Mouse (Mus musculus) neural tube, embryonic 14.5 days (tissue): ENCODE results near the gene Mia2. TPM values are rescaled to one million over a fixed set of nuclear protein-coding genes. Genes with fewer than 3 reads are reported as not detected.

ENCODE experiments used
- ATAC-seq: fragments of 200-750 bp; cut with Nextera tagmentation; 2 replicates; pipeline ENCODE4 v1.8.0; 2017; ENCODE audit warnings: low read depth, mild to moderate bottlenecking, moderate TSS enrichment, moderate library complexity
- H3K27ac ChIP-seq: fragments of 300-500 bp; sonication (generic); 2 replicates; pipeline ENCODE4 v1.5.1; 2014; ENCODE audit warnings: low read depth, mild to moderate bottlenecking, control low read depth, low read length, moderate library complexity, mixed read lengths
- H3K27me3 ChIP-seq: fragments of 300-500 bp; sonication (generic); 2 replicates; pipeline ENCODE4 v1.6.1; 2014; ENCODE audit warnings: low read length; ENCODE audit not compliant: control insufficient read depth, insufficient read depth
- H3K36me3 ChIP-seq: fragments of 300-500 bp; sonication (generic); 2 replicates; pipeline ENCODE4 v1.6.1; 2014; ENCODE audit warnings: low read length, mixed read lengths; ENCODE audit not compliant: control insufficient read depth, insufficient read depth
- H3K4me1 ChIP-seq: fragments of 300-500 bp; sonication (generic); 2 replicates; pipeline ENCODE4 v1.6.1; 2014; ENCODE audit warnings: low read length; ENCODE audit not compliant: control insufficient read depth, insufficient read depth
- H3K4me2 ChIP-seq: fragments of 300-500 bp; sonication (generic); 2 replicates; pipeline ENCODE4 v1.6.1; 2014; ENCODE audit warnings: mild to moderate bottlenecking, low read depth, low read length, control low read depth
- H3K4me3 ChIP-seq: fragments of 300-500 bp; sonication (generic); 2 replicates; pipeline ENCODE4 v1.5.1; 2014; ENCODE audit warnings: low read depth, low read length, control low read depth, mixed read lengths
- H3K9ac ChIP-seq: fragments of 300-500 bp; sonication (generic); replicated peaks from 2 replicates; pipeline ENCODE4 v1.6.1; 2014; ENCODE audit warnings: low read depth, mild to moderate bottlenecking, control low read depth, low read length, mixed read lengths
- H3K9me3 ChIP-seq: fragments of 300-500 bp; sonication (generic); 2 replicates; pipeline ENCODE4 v1.6.1; 2016; ENCODE audit warnings: low read length; ENCODE audit not compliant: control insufficient read depth
- WGBS: fragments of 180-500 bp; shearing (Covaris S2); extraction: QIAGEN DNeasy Blood & Tissue Kit; methylation state at CpG from one replicate; pipeline ENCODE4 v1.1.7; 2014; 5-methylcytosine and 5-hydroxymethylcytosine counted together
- polyA plus RNA-seq: library from polyadenylated mRNA; unstranded; fragments of >200 nt; fragmentation: Nextera tagmentation; extraction: Ambion mirVana; gene quantifications from 2 replicates; pipeline ENCODE4 v1.2.1, GENCODE M21; 2014

Gene Mia2
- polyA plus RNA-seq, 1 experiment from 2014 or later: 41.4 TPM

DNA sequence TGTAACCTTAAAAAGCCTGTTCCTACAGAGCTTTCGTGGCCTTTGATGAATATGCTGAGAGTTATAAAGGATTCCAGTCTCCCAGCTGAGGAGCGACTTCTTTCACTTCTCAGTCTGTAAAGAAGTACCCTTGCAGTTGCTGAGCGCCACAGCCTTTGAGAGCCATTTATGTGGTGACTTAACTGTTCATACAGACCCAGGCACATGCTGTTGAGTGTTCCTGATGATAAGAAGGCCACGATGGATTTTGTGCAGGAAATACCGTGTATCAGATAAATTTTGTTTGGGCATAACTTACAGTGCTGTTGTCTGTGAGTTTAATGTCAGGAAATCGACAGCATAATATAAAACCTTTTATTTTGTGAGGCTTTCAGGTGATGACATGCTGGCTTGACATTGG, 68.9 kb downstream of the Mia2 start:
- H3K27ac ChIP-seq: no peak overlapping the region
- no peak for ATAC-seq
- H3K27me3 ChIP-seq: no peaks in the 10 kb centered on the region
- no peaks in the 10 kb centered on the region for H3K4me1 ChIP-seq
- no peak overlapping the region for H3K9ac ChIP-seq
- H3K4me2 ChIP-seq: no peak overlapping the region
- no peaks in the 10 kb centered on the region for H3K9me3 ChIP-seq
- H3K4me3 ChIP-seq: no peak overlapping the region
- peaks cover 15% of the 10 kb centered on the region for H3K36me3 ChIP-seq
- WGBS: 97% methylated on average over 6 of the region's 6 CpGs

DNA sequence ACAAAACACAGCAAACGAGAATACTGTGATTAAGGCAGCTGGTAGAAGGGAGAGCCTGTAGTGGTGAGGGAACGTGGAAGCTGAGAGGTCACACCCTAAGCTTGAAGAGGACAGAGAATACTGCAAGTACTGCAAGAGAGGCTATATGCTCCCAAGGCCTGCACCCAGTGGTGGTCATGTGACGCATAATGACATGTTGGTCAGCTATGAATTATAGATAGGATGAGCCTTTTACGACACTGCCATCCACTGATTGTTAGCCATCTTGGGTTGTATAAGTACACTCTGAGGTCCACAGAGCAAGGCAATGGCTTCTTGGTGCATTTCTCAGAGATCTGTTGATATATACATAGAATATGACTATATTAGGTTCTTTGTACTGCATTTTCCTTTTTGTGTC, 71.0 kb downstream of the Mia2 start:
- Histone ChIP-seq H3K9ac (no peak overlapping the region), H3K27me3 (no peaks in the 10 kb centered on the region), H3K4me1 (no peaks in the 10 kb centered on the region), H3K27ac (no peak overlapping the region), H3K4me3 (no peak overlapping the region), H3K4me2 (no peak overlapping the region), H3K36me3 (peaks cover 11% of the 10 kb centered on the region; the same call in 1 of the 2 replicates), H3K9me3 (no peaks in the 10 kb centered on the region)
- 89% methylated on average over 4 of the region's 4 CpGs for WGBS
- peak; percentile 21; the same call in 1 of the 2 replicates for ATAC-seq

DNA sequence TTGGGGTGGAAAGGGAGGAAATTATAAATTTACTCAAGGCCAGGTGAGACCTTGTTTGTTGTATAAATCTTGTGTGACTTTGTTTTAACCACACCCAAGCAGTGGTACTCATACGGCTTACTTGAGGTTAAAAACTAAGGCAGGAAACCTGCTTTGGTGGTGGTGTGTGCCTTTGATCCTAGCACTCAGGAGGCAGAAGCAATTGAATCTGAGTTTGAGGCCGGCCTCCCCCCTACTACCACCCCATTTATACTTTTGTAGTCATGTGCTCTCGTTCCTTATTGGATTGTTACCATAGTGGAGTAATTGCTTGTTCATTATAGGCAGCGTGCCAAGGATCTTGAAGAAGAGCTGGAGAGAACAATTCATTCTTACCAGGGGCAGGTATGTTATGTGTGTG, 74.3 kb downstream of the Mia2 start:
- Histone ChIP-seq H3K27ac (no peak overlapping the region), H3K27me3 (no peaks in the 10 kb centered on the region), H3K36me3 (peaks cover 11% of the 10 kb centered on the region; the same call in 1 of the 2 replicates), H3K4me1 (no peaks in the 10 kb centered on the region), H3K9ac (no peak overlapping the region), H3K4me2 (no peak overlapping the region), H3K9me3 (no peaks in the 10 kb centered on the region), H3K4me3 (no peak overlapping the region)
- no peak for ATAC-seq
- 87% methylated on average over 4 of the region's 4 CpGs for WGBS

DNA sequence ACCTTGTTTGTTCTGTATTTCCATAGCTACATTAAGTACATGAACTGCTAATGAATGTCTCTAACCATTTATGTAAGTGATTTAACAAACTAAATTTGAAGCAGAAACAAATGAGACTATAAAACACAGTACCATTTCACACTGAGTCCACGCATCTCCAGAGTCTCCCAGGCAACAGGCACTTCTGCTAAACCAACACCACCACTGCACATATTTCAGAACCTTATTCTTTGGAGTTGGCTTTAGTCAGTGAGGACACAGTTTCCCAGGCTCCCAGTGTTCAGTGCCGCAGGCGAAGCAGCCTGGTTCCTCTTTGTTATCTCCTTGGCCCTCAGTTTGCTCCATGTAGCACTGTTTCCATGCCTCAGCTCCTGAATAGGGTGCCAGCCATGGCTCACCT, 82.2 kb downstream of the Mia2 start:
- peak; percentile 56; the same call in 1 of the 2 replicates for ATAC-seq
- WGBS: 80% methylated on average over 3 of the region's 3 CpGs
- Histone ChIP-seq H3K4me3 (no peak overlapping the region), H3K36me3 (peaks cover 13% of the 10 kb centered on the region), H3K4me1 (no peaks in the 10 kb centered on the region), H3K9ac (no peak overlapping the region), H3K27me3 (no peaks in the 10 kb centered on the region), H3K4me2 (no peak overlapping the region), H3K9me3 (no peaks in the 10 kb centered on the region), H3K27ac (no peak overlapping the region)

DNA sequence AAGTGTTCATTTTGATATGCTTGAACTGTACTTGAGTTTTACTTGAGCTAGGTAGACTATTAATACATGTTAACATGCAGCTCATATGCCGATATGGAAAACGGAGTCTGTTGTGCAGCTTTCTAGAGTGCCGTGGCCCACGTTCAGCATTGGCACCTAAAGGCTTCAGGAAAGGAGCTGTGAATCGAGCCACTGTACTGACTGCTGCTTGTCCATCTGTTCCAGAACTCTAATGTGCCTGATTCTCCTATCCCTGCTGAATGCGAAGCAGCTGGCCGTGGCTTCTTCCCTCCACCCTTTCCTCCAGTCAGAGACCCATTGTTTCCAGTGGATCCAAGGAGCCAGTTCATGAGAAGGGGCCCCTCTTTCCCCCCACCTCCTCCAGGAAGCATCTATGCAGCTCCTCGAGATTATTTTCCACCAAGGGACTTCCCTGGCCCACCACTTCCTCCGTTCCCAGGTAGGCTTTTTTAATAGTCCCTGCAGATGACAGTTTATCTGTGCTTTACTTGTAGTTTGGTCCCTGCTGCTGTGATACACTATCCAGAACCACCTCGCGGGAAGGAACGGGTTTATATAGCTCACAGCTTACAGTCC, 92.6 kb downstream of the Mia2 start:
- ATAC-seq: no peak
- H3K4me1 ChIP-seq: no peaks in the 10 kb centered on the region

DNA sequence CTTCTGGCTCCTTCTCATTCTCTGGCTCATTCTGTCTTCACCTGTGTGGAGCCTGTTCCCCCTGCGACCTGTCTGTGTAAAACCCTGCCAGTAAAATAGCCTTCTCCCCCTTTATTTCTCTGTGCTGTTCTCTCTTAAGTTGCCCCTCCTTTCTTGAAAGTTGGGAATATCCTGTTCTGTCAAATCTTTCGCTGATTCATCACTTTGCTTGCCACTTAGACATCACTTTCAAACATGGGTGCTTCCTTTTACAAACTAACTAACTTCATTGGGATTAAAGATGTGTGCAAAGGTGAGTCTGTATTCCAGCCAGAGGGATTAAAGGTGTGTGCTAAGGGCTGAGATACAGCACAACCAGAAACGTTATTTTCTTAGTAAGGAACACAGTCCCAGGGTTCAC, 98.0 kb downstream of the Mia2 start:
- Histone ChIP-seq H3K9ac (no peak overlapping the region), H3K4me2 (no peak overlapping the region), H3K36me3 (peaks cover 6% of the 10 kb centered on the region), H3K4me1 (no peaks in the 10 kb centered on the region), H3K27ac (no peak overlapping the region), H3K27me3 (no peaks in the 10 kb centered on the region), H3K4me3 (no peak overlapping the region), H3K9me3 (no peaks in the 10 kb centered on the region)
- ATAC-seq: no peak
- WGBS: 85% methylated on average over 3 of the region's 3 CpGs

More for the DNA sequence above, 92.6 kb downstream of the Mia2 start:
- H3K27me3 ChIP-seq: no peaks in the 10 kb centered on the region
- 86% methylated on average over 12 of the region's 12 CpGs for WGBS
- H3K36me3 ChIP-seq: peaks cover 24% of the 10 kb centered on the region
- no peak overlapping the region for H3K9ac ChIP-seq
- H3K9me3 ChIP-seq: no peaks in the 10 kb centered on the region
- H3K4me3 ChIP-seq: no peak overlapping the region
- no peak overlapping the region for H3K27ac ChIP-seq
- no peak overlapping the region for H3K4me2 ChIP-seq

DNA sequence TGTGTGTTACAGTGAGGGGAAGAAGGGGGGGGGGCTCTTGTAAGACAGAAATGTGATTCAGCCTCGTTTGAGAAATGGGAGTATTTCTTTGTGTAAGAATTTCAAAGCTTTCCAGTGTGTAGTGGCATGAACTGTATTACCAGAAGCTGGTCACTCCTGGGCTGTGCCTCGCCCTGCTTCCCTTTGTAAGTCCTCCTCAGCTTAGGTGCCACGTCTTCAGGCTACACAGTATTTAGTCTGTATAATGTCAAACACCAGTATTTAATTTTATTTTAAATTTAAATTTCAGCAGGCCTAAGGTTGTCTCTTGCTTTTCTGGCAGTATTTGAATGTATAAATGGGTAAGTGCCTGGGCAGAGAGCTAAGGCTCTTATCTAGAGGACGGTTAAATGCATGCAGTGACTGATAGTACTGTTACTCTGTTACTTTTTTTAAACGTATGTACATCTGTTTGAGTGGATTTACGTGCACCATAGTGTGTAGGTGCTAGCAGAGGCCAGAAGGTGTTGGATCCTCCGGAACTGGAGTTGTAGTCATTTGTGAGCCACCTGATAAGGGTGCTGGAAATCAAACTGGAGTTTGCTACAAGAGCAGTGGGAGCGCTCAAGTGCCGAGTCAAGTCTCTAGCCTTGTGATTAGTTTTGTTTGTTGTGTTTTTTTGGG, 98.9 kb downstream of the Mia2 start:
- Histone ChIP-seq H3K4me1 (no peaks in the 10 kb centered on the region), H3K4me2 (no peak overlapping the region), H3K27me3 (no peaks in the 10 kb centered on the region), H3K36me3 (peaks cover 6% of the 10 kb centered on the region), H3K9me3 (no peaks in the 10 kb centered on the region), H3K27ac (no peak overlapping the region), H3K9ac (no peak overlapping the region), H3K4me3 (no peak overlapping the region)
- ATAC-seq: no peak
- WGBS: 87% methylated on average over 9 of the region's 9 CpGs

DNA sequence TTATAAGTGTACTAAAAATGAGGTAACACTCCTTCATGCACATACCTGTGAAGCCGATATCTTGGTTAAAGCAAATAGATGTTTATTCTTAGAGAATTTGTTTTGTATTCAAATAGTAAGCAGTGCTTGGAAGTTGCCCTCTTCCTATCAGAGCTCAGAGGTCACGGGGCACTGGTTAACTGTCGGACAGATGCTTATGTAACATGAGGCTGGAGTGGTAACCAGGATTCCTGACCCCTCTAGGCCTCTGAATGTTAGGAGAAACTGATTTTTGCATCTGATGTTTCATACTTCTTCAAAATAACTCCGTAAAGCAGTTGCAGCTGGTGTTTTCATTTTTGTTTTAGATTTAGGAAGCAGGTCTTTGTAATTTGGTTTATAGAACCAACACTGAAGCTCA, 99.5 kb downstream of the Mia2 start:
- no peak for ATAC-seq
- H3K4me1 ChIP-seq: no peaks in the 10 kb centered on the region
- H3K27me3 ChIP-seq: no peaks in the 10 kb centered on the region
- no peak overlapping the region for H3K4me3 ChIP-seq
- H3K36me3 ChIP-seq: peaks cover 5% of the 10 kb centered on the region
- no peak overlapping the region for H3K9ac ChIP-seq
- no peak overlapping the region for H3K27ac ChIP-seq
- H3K4me2 ChIP-seq: no peak overlapping the region
- H3K9me3 ChIP-seq: no peaks in the 10 kb centered on the region
- 92% methylated on average over 4 of the region's 4 CpGs for WGBS

DNA sequence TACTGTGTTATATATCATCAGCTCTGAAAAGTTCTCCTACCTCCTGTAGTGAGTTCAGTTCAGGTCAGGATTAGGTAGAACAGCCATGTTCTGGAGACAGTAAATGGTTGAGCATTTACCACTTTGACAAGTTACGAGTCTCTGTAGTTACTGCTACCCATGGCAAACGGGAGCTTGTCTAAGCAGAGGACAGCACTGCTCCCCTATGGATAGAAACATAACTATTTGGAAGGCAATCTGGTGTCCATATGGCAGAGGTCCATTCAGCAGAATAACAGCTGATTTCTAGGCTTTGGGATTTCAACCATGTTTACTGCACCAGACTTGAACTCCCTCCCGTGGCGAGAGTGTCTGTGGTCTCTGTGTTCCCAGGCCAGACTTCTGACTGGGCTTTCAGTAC, 100.3 kb downstream of the Mia2 start:
- H3K9me3 ChIP-seq: no peaks in the 10 kb centered on the region
- H3K9ac ChIP-seq: no peak overlapping the region
- no peak overlapping the region for H3K4me2 ChIP-seq
- no peak overlapping the region for H3K4me3 ChIP-seq
- H3K27me3 ChIP-seq: no peaks in the 10 kb centered on the region
- no peak overlapping the region for H3K27ac ChIP-seq
- H3K36me3 ChIP-seq: peaks cover 6% of the 10 kb centered on the region; the same call in 1 of the 2 replicates
- no peak for ATAC-seq
- WGBS: 81% methylated on average over 4 of the region's 4 CpGs
- H3K4me1 ChIP-seq: no peaks in the 10 kb centered on the region
